Mouse (Mus musculus): ENCODE measurements around the gene Zc3h13. TPM values are rescaled to one million over a fixed set of nuclear protein-coding genes. Genes with fewer than 3 reads are reported as not detected.

Zc3h13 gene
- polyA plus RNA-seq, 1 experiment from 2014 or later: 31.1 TPM

- Histone ChIP-seq H3K4me1 (ENCODE audit: control insufficient read depth, insufficient read depth, low read length) (no peaks in the 10 kb centered on the region), H3K27ac (replicated peaks; ENCODE audit: low read depth, low read length) (no peak overlapping the region), H3K4me3 (ENCODE audit: low read depth, low read length) (no peak overlapping the region), H3K36me3 (ENCODE audit: control insufficient read depth, insufficient read depth, low read length) (peaks cover 7% of the 10 kb centered on the region; the same call in 1 of the 2 replicates), H3K9ac (ENCODE audit: low read length) (no peak overlapping the region), H3K4me2 (ENCODE audit: low read depth, severe bottlenecking) (no peak overlapping the region), H3K27me3 (ENCODE audit: control insufficient read depth, insufficient read depth, low read length) (no peaks in the 10 kb centered on the region), H3K9me3 (ENCODE audit: control insufficient read depth, low read length) (no peaks in the 10 kb centered on the region)
- ATAC-seq (ENCODE audit: insufficient number of reproducible peaks, low FRiP score, low TSS enrichment, low read depth): no peak
- no peak for DNase-seq (ENCODE audit: low spot score)
- 91% methylated on average over 4 of the region's 4 CpGs for WGBS
Measured at GRCm38 (mm10) chr14:75334321-75334720, 50.1 kb downstream of the Zc3h13 start.

- Histone ChIP-seq H3K9ac (ENCODE audit: low read length) (no peak overlapping the region), H3K27ac (replicated peaks; ENCODE audit: low read depth, low read length) (no peak overlapping the region)
Measured at GRCm38 (mm10) chr14:75337884-75338283, 53.7 kb downstream of the Zc3h13 start.

DNA sequence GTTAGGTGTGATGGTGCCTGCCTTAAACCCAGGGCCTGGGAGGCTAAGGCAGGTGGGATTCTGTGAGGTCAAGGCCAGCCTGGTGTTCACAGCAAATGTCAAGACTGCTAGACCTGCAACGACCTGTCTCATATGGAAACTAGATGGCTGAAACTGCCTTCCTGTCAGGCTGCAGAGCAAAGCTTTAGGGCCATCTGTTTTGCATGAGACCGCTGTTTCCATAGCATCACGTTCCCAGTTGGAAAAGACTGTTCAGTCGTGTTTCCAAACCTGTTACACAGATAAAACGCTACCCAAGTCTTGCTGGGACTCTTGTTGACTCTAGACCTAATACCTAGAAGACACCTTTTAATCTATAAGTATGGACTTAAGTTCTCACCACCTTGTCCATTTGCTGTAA, 61.9 kb downstream of the Zc3h13 start:
- no peaks in the 10 kb centered on the region for H3K27me3 ChIP-seq (ENCODE audit: control insufficient read depth, insufficient read depth, low read length)
- 72% methylated on average over 5 of the region's 5 CpGs for whole genome bisulfite sequencing
- no peaks in the 10 kb centered on the region for H3K9me3 ChIP-seq (ENCODE audit: control insufficient read depth, low read length)
- DNase-seq (ENCODE audit: low spot score): no peak
- no peak overlapping the region for H3K27ac ChIP-seq (replicated peaks; ENCODE audit: low read depth, low read length)
- H3K4me2 ChIP-seq (ENCODE audit: low read depth, severe bottlenecking): no peak overlapping the region
- no peak overlapping the region for H3K9ac ChIP-seq (ENCODE audit: low read length)
- H3K36me3 ChIP-seq (ENCODE audit: control insufficient read depth, insufficient read depth, low read length): no peaks in the 10 kb centered on the region; the same call in 1 of the 2 replicates
- no peak overlapping the region for H3K4me3 ChIP-seq (ENCODE audit: low read depth, low read length)
- H3K4me1 ChIP-seq (ENCODE audit: control insufficient read depth, insufficient read depth, low read length): no peaks in the 10 kb centered on the region
- no peak for ATAC-seq (ENCODE audit: insufficient number of reproducible peaks, low FRiP score, low TSS enrichment, low read depth)

More at GRCm38 (mm10) chr14:75337884-75338283, 53.7 kb downstream of the Zc3h13 start:
- H3K4me2 ChIP-seq (ENCODE audit: low read depth, severe bottlenecking): no peak overlapping the region
- no peak overlapping the region for H3K4me3 ChIP-seq (ENCODE audit: low read depth, low read length)
- ATAC-seq (ENCODE audit: insufficient number of reproducible peaks, low FRiP score, low TSS enrichment, low read depth) (no peak), DNase-seq (ENCODE audit: low spot score) (no peak)
- peaks cover 4% of the 10 kb centered on the region; the same call in 1 of the 2 replicates for H3K36me3 ChIP-seq (ENCODE audit: control insufficient read depth, insufficient read depth, low read length)
- H3K27me3 ChIP-seq (ENCODE audit: control insufficient read depth, insufficient read depth, low read length): no peaks in the 10 kb centered on the region
- H3K4me1 ChIP-seq (ENCODE audit: control insufficient read depth, insufficient read depth, low read length): no peaks in the 10 kb centered on the region
- no peaks in the 10 kb centered on the region for H3K9me3 ChIP-seq (ENCODE audit: control insufficient read depth, low read length)
- 89% methylated on average over 2 of the region's 2 CpGs for WGBS

DNA sequence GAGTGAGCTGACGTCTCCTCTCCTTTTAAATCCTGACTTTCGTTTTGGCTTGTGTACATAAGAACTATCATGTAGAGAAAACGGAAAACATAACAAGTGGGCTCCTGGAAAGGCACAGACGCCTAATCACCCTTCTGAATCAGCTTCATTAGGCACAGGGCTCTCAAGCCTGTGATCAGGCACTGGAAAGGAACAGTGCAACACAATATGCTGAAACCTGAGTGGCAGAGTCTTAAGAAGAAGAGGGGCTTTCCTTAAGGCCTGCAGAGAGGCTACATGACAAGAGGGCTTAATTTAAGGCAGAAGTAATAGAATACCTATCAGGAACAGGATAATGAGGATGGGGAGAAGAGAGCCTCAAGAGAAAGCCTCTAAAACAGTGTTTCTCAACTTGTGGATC, 67.5 kb downstream of the Zc3h13 start:
- Histone ChIP-seq H3K36me3 (ENCODE audit: control insufficient read depth, insufficient read depth, low read length) (no peaks in the 10 kb centered on the region), H3K9me3 (ENCODE audit: control insufficient read depth, low read length) (no peaks in the 10 kb centered on the region), H3K4me3 (ENCODE audit: low read depth, low read length) (no peak overlapping the region), H3K27ac (replicated peaks; ENCODE audit: low read depth, low read length) (no peak overlapping the region), H3K27me3 (ENCODE audit: control insufficient read depth, insufficient read depth, low read length) (no peaks in the 10 kb centered on the region), H3K4me1 (ENCODE audit: control insufficient read depth, insufficient read depth, low read length) (no peaks in the 10 kb centered on the region), H3K4me2 (ENCODE audit: low read depth, severe bottlenecking) (no peak overlapping the region), H3K9ac (ENCODE audit: low read length) (no peak overlapping the region)
- ATAC-seq (ENCODE audit: insufficient number of reproducible peaks, low FRiP score, low TSS enrichment, low read depth) (no peak), DNase-seq (ENCODE audit: low spot score) (no peak)
- 71% methylated on average over 4 of the region's 4 CpGs for WGBS

DNA sequence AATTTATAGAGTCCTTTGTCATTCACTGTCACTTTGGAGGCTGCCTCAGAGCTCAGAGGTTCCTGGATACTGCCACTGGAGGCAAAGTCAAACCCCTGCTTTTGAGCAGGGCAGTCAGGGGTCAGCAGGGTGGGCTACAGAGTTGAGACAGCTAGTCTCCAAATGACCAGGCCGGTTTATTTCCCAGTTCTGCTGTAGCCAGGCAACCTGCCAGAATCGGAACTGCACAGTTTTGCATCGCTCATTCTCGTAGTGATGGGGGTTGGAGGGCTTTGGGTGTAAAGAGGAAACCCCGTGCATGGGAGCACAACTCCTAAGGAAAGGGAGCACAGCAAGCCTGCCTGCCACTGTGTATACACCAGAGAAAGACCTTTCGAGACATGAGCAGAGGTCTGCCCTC, 79.1 kb downstream of the Zc3h13 start:
- Histone ChIP-seq H3K9ac (ENCODE audit: low read length) (no peak overlapping the region), H3K4me2 (ENCODE audit: low read depth, severe bottlenecking) (no peak overlapping the region), H3K4me1 (ENCODE audit: control insufficient read depth, insufficient read depth, low read length) (no peaks in the 10 kb centered on the region), H3K9me3 (ENCODE audit: control insufficient read depth, low read length) (no peaks in the 10 kb centered on the region), H3K36me3 (ENCODE audit: control insufficient read depth, insufficient read depth, low read length) (no peaks in the 10 kb centered on the region), H3K27me3 (ENCODE audit: control insufficient read depth, insufficient read depth, low read length) (no peaks in the 10 kb centered on the region), H3K4me3 (ENCODE audit: low read depth, low read length) (no peak overlapping the region), H3K27ac (replicated peaks; ENCODE audit: low read depth, low read length) (no peak overlapping the region)
- DNase-seq (ENCODE audit: low spot score) (no peak), ATAC-seq (ENCODE audit: insufficient number of reproducible peaks, low FRiP score, low TSS enrichment, low read depth) (no peak)
- WGBS: 30% methylated on average over 6 of the region's 6 CpGs

DNA sequence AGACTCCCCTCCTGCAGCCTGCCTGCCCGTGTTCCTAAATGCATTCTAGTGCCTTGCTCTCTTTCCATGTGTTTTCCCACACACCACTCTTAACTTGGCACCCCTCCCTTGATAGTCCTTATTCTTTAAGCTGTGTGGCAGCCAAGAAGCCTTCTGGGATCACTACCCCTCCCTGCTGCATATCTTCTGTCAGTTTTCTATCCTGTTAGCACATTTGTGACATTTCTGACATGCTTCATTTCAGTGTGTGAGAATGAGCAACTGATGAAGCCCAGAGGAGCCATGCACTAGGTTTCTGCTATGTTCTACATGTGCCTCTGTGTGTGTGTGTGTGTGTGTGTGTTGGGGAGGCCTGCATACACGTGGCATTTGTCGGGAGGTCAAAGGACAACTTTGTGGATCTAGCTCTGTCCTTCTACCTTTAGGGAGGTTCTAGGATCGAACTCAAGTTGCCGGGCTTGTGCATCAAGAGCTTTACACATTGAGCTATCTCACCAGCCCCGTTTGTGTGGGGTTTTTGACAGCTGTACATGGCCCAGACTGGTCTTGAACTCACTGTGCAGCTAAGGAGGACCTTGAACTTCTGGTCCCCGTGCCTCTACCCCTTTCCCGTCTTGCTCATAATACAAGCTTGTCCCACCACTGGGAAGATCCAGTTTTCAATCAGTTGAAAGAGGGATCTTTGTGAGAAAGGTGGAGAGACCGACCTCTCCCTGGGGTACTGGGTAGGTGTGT, 81.3 kb downstream of the Zc3h13 start:
- no peaks in the 10 kb centered on the region for H3K4me1 ChIP-seq (ENCODE audit: control insufficient read depth, insufficient read depth, low read length)
- ATAC-seq (ENCODE audit: insufficient number of reproducible peaks, low FRiP score, low TSS enrichment, low read depth) (no peak), DNase-seq (ENCODE audit: low spot score) (no peak)
- no peak overlapping the region for H3K9ac ChIP-seq (ENCODE audit: low read length)
- no peaks in the 10 kb centered on the region for H3K27me3 ChIP-seq (ENCODE audit: control insufficient read depth, insufficient read depth, low read length)
- H3K27ac ChIP-seq (replicated peaks; ENCODE audit: low read depth, low read length): no peak overlapping the region
- H3K9me3 ChIP-seq (ENCODE audit: control insufficient read depth, low read length): no peaks in the 10 kb centered on the region
- WGBS: 87% methylated on average over 9 of the region's 9 CpGs
- H3K4me3 ChIP-seq (ENCODE audit: low read depth, low read length): no peak overlapping the region
- H3K4me2 ChIP-seq (ENCODE audit: low read depth, severe bottlenecking): no peak overlapping the region
- H3K36me3 ChIP-seq (ENCODE audit: control insufficient read depth, insufficient read depth, low read length): no peaks in the 10 kb centered on the region

GRCm38 (mm10) chr14:75366741-75367140, 82.6 kb downstream of the Zc3h13 start:
- Histone ChIP-seq H3K4me3 (ENCODE audit: low read depth, low read length) (no peak overlapping the region), H3K27ac (replicated peaks; ENCODE audit: low read depth, low read length) (no peak overlapping the region), H3K9ac (ENCODE audit: low read length) (no peak overlapping the region), H3K27me3 (ENCODE audit: control insufficient read depth, insufficient read depth, low read length) (no peaks in the 10 kb centered on the region), H3K9me3 (ENCODE audit: control insufficient read depth, low read length) (no peaks in the 10 kb centered on the region), H3K36me3 (ENCODE audit: control insufficient read depth, insufficient read depth, low read length) (no peaks in the 10 kb centered on the region), H3K4me2 (ENCODE audit: low read depth, severe bottlenecking) (no peak overlapping the region), H3K4me1 (ENCODE audit: control insufficient read depth, insufficient read depth, low read length) (no peaks in the 10 kb centered on the region)
- ATAC-seq (ENCODE audit: insufficient number of reproducible peaks, low FRiP score, low TSS enrichment, low read depth) (no peak), DNase-seq (ENCODE audit: low spot score) (peak; percentile 82)
- 31% methylated on average over 11 of the region's 11 CpGs for WGBS

GRCm38 (mm10) chr14:75367503-75367902, 83.3 kb downstream of the Zc3h13 start:
- Histone ChIP-seq H3K9me3 (ENCODE audit: control insufficient read depth, low read length) (no peaks in the 10 kb centered on the region), H3K36me3 (ENCODE audit: control insufficient read depth, insufficient read depth, low read length) (no peaks in the 10 kb centered on the region), H3K4me1 (ENCODE audit: control insufficient read depth, insufficient read depth, low read length) (no peaks in the 10 kb centered on the region), H3K4me2 (ENCODE audit: low read depth, severe bottlenecking) (no peak overlapping the region), H3K27me3 (ENCODE audit: control insufficient read depth, insufficient read depth, low read length) (no peaks in the 10 kb centered on the region), H3K4me3 (ENCODE audit: low read depth, low read length) (no peak overlapping the region), H3K27ac (replicated peaks; ENCODE audit: low read depth, low read length) (no peak overlapping the region), H3K9ac (ENCODE audit: low read length) (no peak overlapping the region)
- whole genome bisulfite sequencing: 35% methylated on average over 3 of the region's 3 CpGs
- no peak for ATAC-seq (ENCODE audit: insufficient number of reproducible peaks, low FRiP score, low TSS enrichment, low read depth)
- no peak for DNase-seq (ENCODE audit: low spot score)

GRCm38 (mm10) chr14:75369880-75370279, 85.7 kb downstream of the Zc3h13 start:
- no peaks in the 10 kb centered on the region for H3K36me3 ChIP-seq (ENCODE audit: control insufficient read depth, insufficient read depth, low read length)
- no peaks in the 10 kb centered on the region for H3K27me3 ChIP-seq (ENCODE audit: control insufficient read depth, insufficient read depth, low read length)
- 88% methylated on average over 5 of the region's 5 CpGs for WGBS
- H3K9ac ChIP-seq (ENCODE audit: low read length): no peak overlapping the region
- no peak overlapping the region for H3K4me3 ChIP-seq (ENCODE audit: low read depth, low read length)
- no peak overlapping the region for H3K4me2 ChIP-seq (ENCODE audit: low read depth, severe bottlenecking)
- DNase-seq (ENCODE audit: low spot score): no peak
- no peak overlapping the region for H3K27ac ChIP-seq (replicated peaks; ENCODE audit: low read depth, low read length)
- no peaks in the 10 kb centered on the region for H3K9me3 ChIP-seq (ENCODE audit: control insufficient read depth, low read length)
- no peaks in the 10 kb centered on the region for H3K4me1 ChIP-seq (ENCODE audit: control insufficient read depth, insufficient read depth, low read length)
- no peak for ATAC-seq (ENCODE audit: insufficient number of reproducible peaks, low FRiP score, low TSS enrichment, low read depth)
